Mouse (Mus musculus): Measurements from ENCODE around the gene Ercc4. TPM values are rescaled to one million over a fixed set of nuclear protein-coding genes. Genes with fewer than 3 reads are reported as not detected.

Ercc4 gene
- total RNA-seq, 1 experiment from 2014 or later, result 9.9 TPM

GRCm38 (mm10) chr16:13144682-13145410, 35.4 kb downstream of the Ercc4 start:
- no peak for ATAC-seq (replicated peaks; ENCODE audit: insufficient number of reproducible peaks, low FRiP score, low TSS enrichment, poor library complexity, severe bottlenecking)

- no peak for ATAC-seq (replicated peaks; ENCODE audit: insufficient number of reproducible peaks, low FRiP score, low TSS enrichment, poor library complexity, severe bottlenecking)
These were observed 36.7 kb downstream of the Ercc4 start for GRCm38 (mm10) chr16:13146231-13146630.

GRCm38 (mm10) chr16:13147810-13148555, 38.5 kb downstream of the Ercc4 start:
- ATAC-seq (replicated peaks; ENCODE audit: insufficient number of reproducible peaks, low FRiP score, low TSS enrichment, poor library complexity, severe bottlenecking), result no peak

- ATAC-seq (replicated peaks; ENCODE audit: insufficient number of reproducible peaks, low FRiP score, low TSS enrichment, poor library complexity, severe bottlenecking), result no peak
These were observed 40.5 kb downstream of the Ercc4 start for GRCm38 (mm10) chr16:13149950-13150349.

GRCm38 (mm10) chr16:13150790-13151189, 41.3 kb downstream of the Ercc4 start:
- ATAC-seq (replicated peaks; ENCODE audit: insufficient number of reproducible peaks, low FRiP score, low TSS enrichment, poor library complexity, severe bottlenecking), result no peak

GRCm38 (mm10) chr16:13152475-13152874, 43.0 kb downstream of the Ercc4 start:
- ATAC-seq (replicated peaks; ENCODE audit: insufficient number of reproducible peaks, low FRiP score, low TSS enrichment, poor library complexity, severe bottlenecking), result no peak

GRCm38 (mm10) chr16:13153215-13153614, 43.7 kb downstream of the Ercc4 start:
- no peak for ATAC-seq (replicated peaks; ENCODE audit: insufficient number of reproducible peaks, low FRiP score, low TSS enrichment, poor library complexity, severe bottlenecking)

GRCm38 (mm10) chr16:13154352-13154751, 44.9 kb downstream of the Ercc4 start:
- ATAC-seq (replicated peaks; ENCODE audit: insufficient number of reproducible peaks, low FRiP score, low TSS enrichment, poor library complexity, severe bottlenecking), result no peak

- no peak for ATAC-seq (replicated peaks; ENCODE audit: insufficient number of reproducible peaks, low FRiP score, low TSS enrichment, poor library complexity, severe bottlenecking)
These were observed 47.8 kb downstream of the Ercc4 start for GRCm38 (mm10) chr16:13157314-13157713.

- no peak for ATAC-seq (replicated peaks; ENCODE audit: insufficient number of reproducible peaks, low FRiP score, low TSS enrichment, poor library complexity, severe bottlenecking)
These were observed 48.7 kb downstream of the Ercc4 start for GRCm38 (mm10) chr16:13158153-13158670.

GRCm38 (mm10) chr16:13158906-13159889, 49.7 kb downstream of the Ercc4 start:
- no peak for ATAC-seq (replicated peaks; ENCODE audit: insufficient number of reproducible peaks, low FRiP score, low TSS enrichment, poor library complexity, severe bottlenecking)

GRCm38 (mm10) chr16:13159927-13160644, 50.6 kb downstream of the Ercc4 start:
- ATAC-seq (replicated peaks; ENCODE audit: insufficient number of reproducible peaks, low FRiP score, low TSS enrichment, poor library complexity, severe bottlenecking), result peak; percentile 98

- ATAC-seq (replicated peaks; ENCODE audit: insufficient number of reproducible peaks, low FRiP score, low TSS enrichment, poor library complexity, severe bottlenecking), result no peak
These were observed 52.0 kb downstream of the Ercc4 start for GRCm38 (mm10) chr16:13161516-13161915.

- ATAC-seq (replicated peaks; ENCODE audit: insufficient number of reproducible peaks, low FRiP score, low TSS enrichment, poor library complexity, severe bottlenecking), result no peak
These were observed 58.2 kb downstream of the Ercc4 start for GRCm38 (mm10) chr16:13167731-13168130.

GRCm38 (mm10) chr16:13173055-13173742, 63.7 kb downstream of the Ercc4 start:
- no peak for ATAC-seq (replicated peaks; ENCODE audit: insufficient number of reproducible peaks, low FRiP score, low TSS enrichment, poor library complexity, severe bottlenecking)

GRCm38 (mm10) chr16:13182526-13182925, 73.0 kb downstream of the Ercc4 start:
- no peak for ATAC-seq (replicated peaks; ENCODE audit: insufficient number of reproducible peaks, low FRiP score, low TSS enrichment, poor library complexity, severe bottlenecking)

- no peak for ATAC-seq (replicated peaks; ENCODE audit: insufficient number of reproducible peaks, low FRiP score, low TSS enrichment, poor library complexity, severe bottlenecking)
These were observed 73.8 kb downstream of the Ercc4 start for GRCm38 (mm10) chr16:13183182-13183742.
